Mouse (Mus musculus) v-Abl transformed pro-B cells (cell line): Measurements from ENCODE around the gene Cnn1.

ENCODE experiments used
- in situ Hi-C, 2 experiments: fragments of 400-800 bp; cut with MboI; formaldehyde crosslinking; loops; one replicate each; pipeline ENCODE4 v1.15.1; 2025; ENCODE audit not compliant: unreplicated experiment in 2 of 2

Gene Cnn1

DNA sequence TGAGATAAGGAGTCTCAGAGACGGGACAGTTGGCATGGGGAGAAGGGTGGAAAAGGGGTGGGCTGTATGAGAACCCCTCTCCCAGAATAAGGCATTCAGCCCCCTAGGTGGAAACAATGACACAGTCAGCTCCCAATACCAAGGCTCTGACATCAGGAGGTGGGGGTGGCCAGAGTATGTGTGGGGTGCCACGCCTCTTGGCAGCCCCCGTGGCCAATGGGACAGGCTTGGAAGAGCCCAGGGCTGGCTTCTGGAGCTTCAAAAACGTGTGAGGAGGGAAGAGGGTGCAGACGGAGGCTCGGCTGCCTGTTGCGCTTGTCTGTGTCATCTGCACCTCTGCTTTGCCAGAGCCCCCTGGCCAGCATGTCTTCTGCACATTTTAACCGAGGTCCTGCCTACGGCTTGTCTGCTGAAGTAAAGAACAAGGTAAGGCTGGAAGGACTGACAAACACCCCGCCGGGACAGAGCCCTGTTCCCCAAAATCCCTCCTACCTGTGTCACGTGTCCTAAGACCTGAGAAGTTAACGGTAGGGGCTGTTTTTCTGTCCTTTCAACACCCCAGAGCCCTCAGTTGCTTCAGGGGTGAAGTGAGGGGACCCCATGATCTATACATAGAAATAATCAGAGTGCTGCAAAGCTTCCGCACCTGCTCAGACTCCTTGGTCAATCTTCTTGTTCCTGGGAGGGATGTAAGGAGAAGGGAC, at the start of gene Cnn1:
Gene Cnn1, plus strand, starts transcription at position 224 of the 704 bp plus-strand sequence.
- in situ Hi-C loops = loop anchor here in 1 of 2 experiments (5.0 kb wide), 1 partner anchor 43 kb away; no protein-coding TSS in a partner anchor

GRCm38 (mm10) chr9:22049315-22049714, 49.7 kb upstream of the Cnn1 start:
- in situ Hi-C loops = loop anchor here in 1 of 2 experiments (10.0 kb wide), 1 partner anchor 215 kb away; the partner anchor contains the start of gene Angptl8

DNA sequence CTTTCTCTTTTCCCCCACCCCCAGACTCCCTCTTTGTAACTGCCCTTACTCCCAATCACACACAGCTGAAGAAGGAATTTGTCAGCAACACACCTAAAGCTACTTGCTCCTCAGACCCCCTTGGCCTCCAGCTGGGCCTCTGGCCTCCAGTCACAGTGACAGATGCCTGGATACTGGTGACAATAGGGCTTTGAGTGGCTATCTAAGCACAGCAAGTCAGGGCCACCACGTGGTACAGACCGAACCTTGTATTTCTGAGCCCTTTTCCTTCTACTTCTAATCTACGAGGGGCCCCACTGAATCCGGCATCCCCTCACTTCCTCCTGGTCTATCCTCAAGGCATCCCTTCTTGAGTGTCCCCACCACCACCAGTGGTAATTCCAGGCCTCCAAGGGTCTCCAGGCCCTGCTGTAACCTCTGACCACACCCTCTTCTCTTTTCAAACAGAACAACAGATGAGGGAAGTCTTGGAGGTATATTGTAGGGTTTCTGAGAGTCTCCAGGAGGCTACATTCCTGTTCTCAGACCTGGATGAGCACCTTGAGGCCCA, 49.2 kb upstream of the Cnn1 start:
- in situ Hi-C loops = loop anchor here (10.0 kb wide), 1 partner anchor 215 kb away; the partner anchor contains the start of gene Angptl8 (in 2 of the 2)

- in situ Hi-C loops = loop anchor here in 1 of 2 experiments (10.0 kb wide), 1 partner anchor 216 kb away; the partner anchor contains the start of gene Angptl8
These were observed 48.6 kb upstream of the Cnn1 start for GRCm38 (mm10) chr9:22050351-22050889.

DNA sequence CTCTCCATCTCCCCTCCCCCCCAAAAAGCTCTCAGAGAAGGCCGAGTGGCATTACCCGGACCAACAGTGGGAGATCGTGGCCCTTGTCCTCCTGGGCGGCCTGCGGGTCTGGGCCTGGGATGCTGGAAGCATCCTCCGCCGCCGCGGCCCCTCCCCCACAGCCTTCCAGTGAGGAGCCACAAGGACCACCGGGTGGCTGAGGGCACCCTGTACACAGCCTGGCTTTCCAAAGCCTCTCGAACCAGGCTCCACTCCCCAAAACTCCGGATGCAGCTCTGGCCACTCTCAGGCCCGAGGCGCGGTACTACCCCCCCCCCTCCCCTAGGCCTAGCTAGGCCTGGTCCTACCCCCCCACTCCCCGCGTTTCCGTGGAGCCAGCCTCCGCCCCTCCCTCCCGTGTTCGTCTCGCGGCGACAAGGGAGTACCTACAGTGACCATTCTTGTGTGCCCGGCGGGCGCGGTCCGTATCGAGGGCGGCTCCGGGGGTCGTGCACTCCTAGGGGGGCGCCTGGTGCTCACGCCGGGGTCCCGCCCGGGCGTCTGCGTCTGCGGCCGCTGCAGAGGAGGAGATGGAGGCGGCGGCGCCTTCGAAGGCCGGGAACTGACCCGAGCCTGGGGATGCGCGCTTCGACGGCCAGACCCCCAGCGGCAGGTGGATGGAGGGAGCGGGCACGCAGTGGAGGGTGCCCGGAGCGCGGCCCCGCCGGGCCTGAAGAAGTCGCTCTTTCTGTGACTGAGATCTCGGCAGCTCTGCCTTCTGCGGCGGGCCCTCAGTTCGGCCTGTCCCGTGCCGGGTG, 47.7 kb upstream of the Cnn1 start:
- in situ Hi-C loops = loop anchor here in 1 of 2 experiments (10.0 kb wide), 1 partner anchor 217 kb away; the partner anchor contains the start of gene Angptl8

GRCm38 (mm10) chr9:22051958-22052254, 47.1 kb upstream of the Cnn1 start, which contains the start of gene Elavl3:
Gene Elavl3 (minus strand): TSS chr9:22052023.
- in situ Hi-C loops = loop anchor here in 1 of 2 experiments (10.0 kb wide), 1 partner anchor 217 kb away; the partner anchor contains the start of gene Angptl8

DNA sequence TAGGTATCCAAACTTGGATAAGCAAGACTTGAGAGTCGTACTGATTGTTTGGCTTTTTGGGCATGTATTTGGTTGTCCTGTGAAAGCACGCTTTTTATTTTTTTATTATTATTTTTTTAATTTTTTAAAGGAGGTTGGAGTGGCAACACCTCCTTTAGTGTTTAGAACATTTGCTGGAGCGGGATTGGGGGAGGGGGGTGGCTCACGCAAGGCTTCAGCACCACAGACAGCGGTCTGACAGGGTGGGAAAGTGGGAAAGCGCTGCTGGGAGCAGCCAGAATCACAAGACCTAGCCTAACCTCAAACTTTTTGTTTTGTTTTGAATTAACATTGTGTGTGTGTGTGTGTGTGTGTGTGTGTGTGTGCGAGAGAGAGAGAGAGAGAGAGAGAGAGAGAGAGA, 45.4 kb upstream of the Cnn1 start:
- in situ Hi-C loops = loop anchor here in 1 of 2 experiments (10.0 kb wide), 1 partner anchor 219 kb away; the partner anchor contains the start of gene Angptl8

- in situ Hi-C loops = loop anchor here (5.0 to 10.0 kb wide), 2 partner anchors 77 to 220 kb away; partner anchors contain the start of gene Angptl8 (in 1 of the 2)
These were observed 44.5 kb upstream of the Cnn1 start for GRCm38 (mm10) chr9:22054411-22055076.

DNA sequence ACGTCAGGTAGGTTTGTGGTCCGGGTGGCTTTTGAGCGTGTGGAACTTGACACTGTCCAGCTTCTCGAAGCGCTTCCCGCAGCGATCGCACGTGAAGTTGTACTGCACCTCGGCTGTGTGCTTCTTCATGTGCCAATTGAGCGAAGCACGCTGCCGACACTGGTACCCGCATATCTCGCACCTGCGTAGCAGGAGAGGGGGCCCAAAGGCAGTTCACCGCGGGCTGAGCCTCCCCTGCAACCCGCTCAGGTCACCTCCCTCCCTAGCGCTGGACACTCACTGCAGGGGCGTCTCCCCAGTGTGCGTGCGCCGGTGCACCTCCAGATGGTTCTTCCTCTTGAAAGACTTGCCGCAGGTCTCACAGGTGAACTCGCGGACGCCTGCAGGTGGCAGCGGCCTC, 43.3 kb upstream of the Cnn1 start:
- in situ Hi-C loops = loop anchor here (5.0 to 10.0 kb wide), 2 partner anchors 78 to 221 kb away; partner anchors contain the start of gene Angptl8 (in 1 of the 2)

DNA sequence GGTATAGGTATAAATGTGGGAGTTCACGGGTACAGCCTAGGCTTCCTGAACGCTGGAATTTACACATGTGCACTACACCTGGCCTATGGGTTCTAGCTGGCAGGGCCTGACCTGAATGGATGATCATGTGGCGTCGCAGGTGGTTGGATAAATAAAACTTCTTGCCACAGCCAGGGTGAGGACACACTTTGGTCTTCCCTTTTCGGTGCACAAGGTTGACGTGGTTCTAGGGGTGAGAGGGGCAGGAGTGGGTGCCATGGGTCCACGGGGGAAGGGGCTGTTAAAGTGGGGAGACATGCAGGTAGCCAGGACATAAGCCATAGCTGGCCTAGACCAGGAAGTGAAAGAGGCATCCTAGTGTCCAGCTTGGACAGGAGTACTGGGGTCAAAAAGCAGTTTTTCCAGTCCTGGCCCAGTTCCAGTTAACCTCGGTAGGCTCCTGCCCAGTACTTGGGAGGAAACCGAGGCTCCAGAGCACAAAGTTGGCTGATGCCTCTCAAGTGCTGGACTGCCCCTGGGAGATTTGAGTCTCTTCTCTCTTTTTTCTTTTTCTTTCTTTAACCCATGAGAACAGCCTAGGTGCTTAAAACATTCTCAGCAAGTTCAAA, 42.6 kb upstream of the Cnn1 start:
- in situ Hi-C loops = loop anchor here (5.0 to 10.0 kb wide), 2 partner anchors 79 to 222 kb away; partner anchors contain the start of gene Angptl8 (in 1 of the 2)

DNA sequence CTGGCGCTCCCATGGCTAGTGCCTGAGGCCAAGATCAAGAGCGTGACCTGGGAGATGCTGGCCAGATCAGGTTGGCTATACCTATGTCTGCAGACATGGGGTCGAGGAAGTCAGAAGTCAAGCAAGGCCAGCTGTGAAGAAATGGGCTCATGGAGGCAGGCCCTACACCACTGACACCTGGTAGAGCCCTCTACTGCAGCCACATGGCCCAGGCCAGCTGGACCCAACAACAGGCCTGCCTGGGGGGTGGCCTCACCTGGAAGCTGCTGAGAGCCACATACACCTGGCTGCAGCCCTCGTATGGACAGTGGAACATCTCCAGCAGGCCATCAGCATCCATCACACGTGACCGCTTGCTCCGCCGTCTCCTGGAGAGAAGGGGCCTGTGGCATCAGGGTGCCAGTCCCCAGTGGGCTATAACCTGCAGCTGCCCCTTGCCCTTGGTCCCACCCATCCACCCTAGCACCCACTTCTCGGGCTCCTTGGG, 41.9 kb upstream of the Cnn1 start:
- in situ Hi-C loops = loop anchor here (5.0 to 10.0 kb wide), 2 partner anchors 80 to 222 kb away; partner anchors contain the start of gene Angptl8 (in 1 of the 2)

GRCm38 (mm10) chr9:22058011-22058424, 41.0 kb upstream of the Cnn1 start:
- in situ Hi-C loops = loop anchor here (5.0 to 10.0 kb wide), 2 partner anchors 81 to 223 kb away; partner anchors contain the start of gene Angptl8 (in 1 of the 2)

DNA sequence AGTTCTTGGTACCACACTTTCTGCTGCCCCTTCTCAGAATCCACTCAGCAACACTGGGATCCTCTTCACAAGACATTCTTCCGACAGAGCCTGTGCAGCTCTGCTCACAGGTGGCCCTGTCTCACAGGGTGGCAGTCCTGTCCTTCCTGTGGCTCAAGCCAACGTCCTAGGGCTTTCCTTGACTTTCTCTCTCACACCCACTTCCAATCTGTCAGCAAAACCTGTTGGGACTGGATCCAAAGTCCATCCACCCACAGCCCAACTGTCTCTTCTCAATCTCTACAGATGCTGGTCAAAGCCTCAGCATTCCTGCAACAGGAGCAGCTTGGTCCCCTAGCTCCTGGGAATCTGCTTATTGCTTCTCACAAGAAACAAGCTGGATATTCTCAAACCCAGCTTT, 37.7 kb upstream of the Cnn1 start:
- in situ Hi-C loops = loop anchor here (5.0 to 10.0 kb wide), 2 partner anchors 343 to 346 kb away; no protein-coding TSS in a partner anchor

DNA sequence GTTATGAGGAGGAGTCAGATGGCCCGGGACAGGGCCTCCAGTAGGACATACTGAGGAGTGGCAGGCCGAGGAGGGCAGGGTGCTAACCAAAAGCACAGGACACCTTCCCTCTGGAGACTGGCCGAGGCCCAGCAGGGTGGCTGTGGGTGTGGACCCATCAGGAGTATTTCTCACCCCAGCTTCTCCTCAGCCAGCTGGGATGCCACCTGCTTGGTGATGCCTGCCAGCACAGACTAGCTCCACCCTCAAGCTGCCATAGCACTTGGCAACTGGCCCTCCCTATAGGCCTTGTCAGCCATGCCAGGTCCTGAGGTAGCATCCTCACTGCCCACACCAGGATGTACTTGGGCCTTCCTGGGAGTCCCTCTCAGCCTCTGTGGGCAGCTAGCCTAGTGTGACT, 34.7 kb upstream of the Cnn1 start:
- in situ Hi-C loops = loop anchor here (5.0 to 10.0 kb wide), 2 partner anchors 340 to 343 kb away; no protein-coding TSS in a partner anchor

GRCm38 (mm10) chr9:22065642-22066041, 33.4 kb upstream of the Cnn1 start:
- in situ Hi-C loops = loop anchor here (5.0 to 10.0 kb wide), 3 partner anchors 92 to 339 kb away; partner anchors contain the start of genes Zfp809 (in 2 of the 2) and Pigyl (in 1 of the 2)

DNA sequence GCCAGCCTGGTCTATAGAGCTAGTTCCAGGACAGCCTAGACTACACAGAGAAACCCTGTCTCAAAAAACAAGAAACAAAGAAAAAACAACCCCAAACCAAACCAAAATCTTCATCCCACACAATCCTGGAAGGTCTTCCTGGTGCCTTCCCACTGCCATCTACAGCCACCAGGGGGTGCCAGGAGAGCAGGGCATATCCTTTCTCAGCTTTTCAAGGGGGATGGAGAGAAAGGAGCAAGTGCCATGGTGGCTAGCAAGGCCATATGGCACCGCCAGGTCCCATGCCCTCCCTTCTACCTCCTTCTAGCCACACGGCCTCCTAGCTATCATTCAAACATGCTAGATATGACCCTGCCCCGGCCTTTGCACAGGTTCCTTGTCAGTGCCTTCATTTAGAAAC, 32.6 kb upstream of the Cnn1 start:
- in situ Hi-C loops = loop anchor here (5.0 to 10.0 kb wide), 3 partner anchors 91 to 338 kb away; partner anchors contain the start of genes Zfp809 (in 2 of the 2) and Pigyl (in 1 of the 2)

DNA sequence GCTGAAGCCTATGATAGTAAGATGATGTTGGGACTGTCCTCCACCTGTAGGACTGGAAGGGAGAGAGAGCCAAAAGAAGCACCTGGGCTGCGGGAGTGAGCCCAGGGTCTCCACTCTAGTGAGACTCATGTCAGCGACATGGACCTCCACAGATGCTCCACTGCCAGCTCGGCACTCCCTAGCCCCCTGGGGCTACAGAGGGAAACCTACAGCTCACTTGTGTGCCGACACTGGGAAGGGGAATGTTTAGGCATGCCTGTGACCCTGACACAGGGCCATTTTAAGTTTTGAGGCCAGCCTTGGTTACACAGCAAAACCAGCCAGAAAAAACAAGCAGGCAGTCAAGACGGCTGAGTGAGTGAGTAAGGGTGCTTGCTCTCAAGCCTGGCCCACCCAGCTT, 31.8 kb upstream of the Cnn1 start:
- in situ Hi-C loops = loop anchor here (5.0 to 10.0 kb wide), 3 partner anchors 90 to 338 kb away; partner anchors contain the start of genes Zfp809 (in 2 of the 2) and Pigyl (in 1 of the 2)

GRCm38 (mm10) chr9:22069881-22070553, 29.0 kb upstream of the Cnn1 start:
- in situ Hi-C loops = loop anchor here (5.0 to 10.0 kb wide), 4 partner anchors 72 to 335 kb away; partner anchors contain the start of genes Zfp809 (in 2 of the 2) and Pigyl (in 1 of the 2)
